Mouse (Mus musculus) liver, embryonic 14.5 days (tissue): ENCODE results near the gene Lss.

Experiments used
- CTCF ChIP-seq: IDR thresholded peaks from 2 replicates; pipeline ENCODE4 v1.5.1; 2016; ENCODE audit warnings: antibody characterized with exemption, low read depth, control low read depth
- EP300 ChIP-seq: IDR thresholded peaks from 2 replicates; pipeline ENCODE4 v1.6.1; 2016; ENCODE audit warnings: antibody characterized with exemption, low read depth

- TF ChIP-seq CTCF (peak; percentile 39; the same call in 1 of the 2 replicates), EP300 (no peak)
These were observed 37.9 kb upstream of the Lss start for GRCm38 (mm10) chr10:76493527-76493926.
